8 mouse cellular contexts compared by ENCODE assay signal in genomic region chr11:69125041-69125851, GRCm38 (mm10). TPM values are rescaled to one million over a fixed set of nuclear protein-coding genes. Genes with fewer than 3 reads are reported as not detected.
A peak's percentile ranks its signal among the peaks of the same experiment; 100 is the strongest.
DNase-seq lines count a peak whose midpoint lies in the region; ATAC-seq and TF ChIP-seq lines count a peak whose summit lies in the region.

No protein-coding gene starts in this region.

- WGBS in forebrain, embryonic 14.5 days, result under 1% methylated on average over 24 of the region's 24 CpGs
- under 1% methylated on average over 24 of the region's 24 CpGs for WGBS in hindbrain, embryonic 10.5 days
- under 1% methylated on average over 24 of the region's 24 CpGs for WGBS in lung, postnatal 0 days

- no peak overlapping the region; the same call in 1 of the 2 replicates for H3K27ac ChIP-seq in forebrain, embryonic 14.5 days (ENCODE audit: low read depth, low read length)
- peak overlapping the region; percentile 73 for H3K27ac ChIP-seq in hindbrain, embryonic 10.5 days
- H3K27ac ChIP-seq in lung, postnatal 0 days (ENCODE audit: low read length), result peak overlapping the region; percentile 74

- DNase-seq in G1E (ENCODE audit: low spot score), result peak; percentile 56
- peak; percentile 96 for DNase-seq in forebrain, embryonic 14.5 days (ENCODE audit: low spot score)
- DNase-seq in hindbrain, embryonic 10.5 days (ENCODE audit: low spot score), result peak; percentile 82
- DNase-seq in layer of hippocampus, adult 9-11 months, result peak; percentile 82
- peak; percentile 97 for DNase-seq in lung, postnatal 0 days (ENCODE audit: low spot score)
- DNase-seq in retina, adult 2 months (ENCODE audit: low read depth, low spot score), result peak; percentile 78
- peak; percentile 83 for DNase-seq in thymus, postnatal 25 days

- peak overlapping the region; percentile 71 for H3K4me3 ChIP-seq in G1E (ENCODE audit: low read depth, low read length)
- H3K4me3 ChIP-seq in forebrain, embryonic 14.5 days (ENCODE audit: low read depth, low read length), result peak overlapping the region; percentile 46
- H3K4me3 ChIP-seq in hindbrain, embryonic 10.5 days, result peak overlapping the region; percentile 92
- peak overlapping the region; percentile 40 for H3K4me3 ChIP-seq in lung, postnatal 0 days (ENCODE audit: low read depth, low read length)

- H3K36me3 ChIP-seq in G1E (replicated peaks), result no peaks in the 10 kb centered on the region
- H3K36me3 ChIP-seq in forebrain, embryonic 14.5 days (ENCODE audit: control insufficient read depth, insufficient read depth, low read length), result no peaks in the 10 kb centered on the region
- no peaks in the 10 kb centered on the region for H3K36me3 ChIP-seq in hindbrain, embryonic 10.5 days
- H3K36me3 ChIP-seq in lung, postnatal 0 days (ENCODE audit: insufficient read depth, low read length), result no peaks in the 10 kb centered on the region

- no peak for TF ChIP-seq CTCF in G1E (IDR thresholded peaks at IDR 0.05; ENCODE audit: low read depth, low read length)
- peak; percentile 67 for TF ChIP-seq CTCF in lung, postnatal 0 days (IDR thresholded peaks at IDR 0.05)

- peak overlapping the region; percentile 66 for H3K4me2 ChIP-seq in forebrain, embryonic 14.5 days (ENCODE audit: low read length)
- peak overlapping the region; percentile 59 for H3K4me2 ChIP-seq in lung, postnatal 0 days (replicated peaks; ENCODE audit: low read depth, low read length)

- H3K9ac ChIP-seq in forebrain, embryonic 14.5 days (ENCODE audit: low read length), result peak overlapping the region; percentile 67
- 0 out of 2 replicates have a peak overlapping the region, but pooled peaks have one; percentile 6 for H3K9ac ChIP-seq in lung, postnatal 0 days (replicated peaks; ENCODE audit: low read depth)

- peaks cover 50% of the 10 kb centered on the region for H3K4me1 ChIP-seq in G1E (ENCODE audit: insufficient read depth, low read depth, low read length)
- peaks cover 11% of the 10 kb centered on the region; the same call in 1 of the 2 replicates for H3K4me1 ChIP-seq in forebrain, embryonic 14.5 days (ENCODE audit: control insufficient read depth, insufficient read depth, low read length)
- H3K4me1 ChIP-seq in hindbrain, embryonic 10.5 days (replicated peaks), result peaks cover 44% of the 10 kb centered on the region
- H3K4me1 ChIP-seq in lung, postnatal 0 days (ENCODE audit: insufficient read depth, low read depth, low read length), result peaks cover 16% of the 10 kb centered on the region; the same call in 1 of the 2 replicates

- ATAC-seq in G1E (ENCODE audit: extremely low read depth, insufficient number of reproducible peaks, low FRiP score, poor library complexity, severe bottlenecking), result peak; percentile 23; the same call in 1 of the 2 replicates
- peak; percentile 43 for ATAC-seq in cerebellum, adult (ENCODE audit: insufficient number of reproducible peaks, low FRiP score, low TSS enrichment)
- peak; percentile 49 for ATAC-seq in forebrain, embryonic 14.5 days
- peak; percentile 49 for ATAC-seq in lung, postnatal 0 days

- TF ChIP-seq EP300 in lung, postnatal 0 days (IDR thresholded peaks at IDR 0.05), result peak; percentile 59; the same call in 1 of the 2 replicates

- H3K9me3 ChIP-seq in G1E (replicated peaks), result no peaks in the 10 kb centered on the region
- H3K9me3 ChIP-seq in forebrain, embryonic 14.5 days (replicated peaks; ENCODE audit: control insufficient read depth, low read length), result no peaks in the 10 kb centered on the region
- no peaks in the 10 kb centered on the region for H3K9me3 ChIP-seq in hindbrain, embryonic 10.5 days
- H3K9me3 ChIP-seq in lung, postnatal 0 days (ENCODE audit: low read length), result no peaks in the 10 kb centered on the region

- peaks cover 23% of the 10 kb centered on the region for H3K27me3 ChIP-seq in G1E (ENCODE audit: insufficient read depth, low read length)
- H3K27me3 ChIP-seq in forebrain, embryonic 14.5 days (replicated peaks; ENCODE audit: control insufficient read depth, insufficient read depth, low read length), result peaks cover 6% of the 10 kb centered on the region; the same call in 1 of the 2 replicates
- H3K27me3 ChIP-seq in hindbrain, embryonic 10.5 days (ENCODE audit: insufficient read depth, poor library complexity, severe bottlenecking), result peaks cover 53% of the 10 kb centered on the region
- no peaks in the 10 kb centered on the region for H3K27me3 ChIP-seq in lung, postnatal 0 days (replicated peaks; ENCODE audit: insufficient read depth, low read length)

RNA-seq across cellular contexts. Expression of gene Aloxe3, which starts 0.5 kb away (rescaled TPM):
- 1.3 TPM in 1 of 2 replicates, not detected in the other for total RNA-seq in G1E (2014; fragmentation: Nextera tagmentation)
- 0.16 TPM in 1 of 2 replicates, not detected in the other for total RNA-seq in G1E (2017)
- polyA plus RNA-seq in G1E (2012), result 0.01 TPM in 1 of 2 replicates, not detected in the other
- 0.94 and 2.1 TPM in 2 replicates for polyA plus RNA-seq in forebrain, embryonic 14.5 days (2014; fragmentation: Nextera tagmentation; extraction: Ambion mirVana)
- polyA plus RNA-seq in hindbrain, embryonic 10.5 days (2016; fragmentation: Nextera tagmentation; extraction: Ambion mirVana), result 0.22 TPM in 1 of 2 replicates, not detected in the other
- polyA plus RNA-seq in lung, postnatal 0 days (2015; fragmentation: Nextera tagmentation; extraction: Ambion mirVana), result 0.13 and 0.44 TPM in 2 replicates

RNA-seq across cellular contexts. Expression of gene 9130213A22Rik, which starts 2.9 kb away (rescaled TPM):
- 1.4 TPM in 2 replicates for total RNA-seq in G1E (2014; fragmentation: Nextera tagmentation)
- 0.17 and 0.82 TPM in 2 replicates for total RNA-seq in G1E (2017)
- 0.10 and 0.25 TPM in 2 replicates for polyA plus RNA-seq in G1E (2012)
- 0.14 TPM in 2 replicates for polyA plus RNA-seq in forebrain, embryonic 14.5 days (2014; fragmentation: Nextera tagmentation; extraction: Ambion mirVana)
- polyA plus RNA-seq in hindbrain, embryonic 10.5 days (2016; fragmentation: Nextera tagmentation; extraction: Ambion mirVana), result 0.13 TPM in 1 of 2 replicates, not detected in the other
- polyA plus RNA-seq in lung, postnatal 0 days (2015; fragmentation: Nextera tagmentation; extraction: Ambion mirVana), result 0.42 and 0.50 TPM in 2 replicates

RNA-seq across cellular contexts. Expression of gene Hes7, which starts 5.0 kb away (rescaled TPM):
- total RNA-seq in G1E (2014; fragmentation: Nextera tagmentation), result 0.53 TPM in 1 of 2 replicates, not detected in the other
- total RNA-seq in G1E (2017), result 0.22 TPM in 1 of 2 replicates, not detected in the other
- polyA plus RNA-seq in G1E (2012), result 1.2 and 2.0 TPM in 2 replicates
- polyA plus RNA-seq in forebrain, embryonic 14.5 days (2014; fragmentation: Nextera tagmentation; extraction: Ambion mirVana), result 0.23 and 0.24 TPM in 2 replicates
- polyA plus RNA-seq in hindbrain, embryonic 10.5 days (2016; fragmentation: Nextera tagmentation; extraction: Ambion mirVana), result 0.14 and 0.48 TPM in 2 replicates
- 0.38 and 0.49 TPM in 2 replicates for polyA plus RNA-seq in lung, postnatal 0 days (2015; fragmentation: Nextera tagmentation; extraction: Ambion mirVana)

RNA-seq across cellular contexts. Expression of gene Per1, which starts 30.2 kb away (rescaled TPM):
- total RNA-seq in G1E (2014; fragmentation: Nextera tagmentation) (55.2 and 55.5 TPM in 2 replicates), G1E (2017) (8.9 TPM in 2 replicates)
- 40.6 TPM in 2 replicates for polyA plus RNA-seq in G1E (2012)
- 6.8 and 11.6 TPM in 2 replicates for polyA plus RNA-seq in forebrain, embryonic 14.5 days (2014; fragmentation: Nextera tagmentation; extraction: Ambion mirVana)
- polyA plus RNA-seq in hindbrain, embryonic 10.5 days (2016; fragmentation: Nextera tagmentation; extraction: Ambion mirVana), result 7.8 and 9.8 TPM in 2 replicates
- polyA plus RNA-seq in lung, postnatal 0 days (2015; fragmentation: Nextera tagmentation; extraction: Ambion mirVana), result 16.6 and 30.0 TPM in 2 replicates

RNA-seq across cellular contexts. Expression of gene Alox12b, which starts 31.5 kb away (rescaled TPM):
- not detected in 2 replicates for total RNA-seq in G1E (2014; fragmentation: Nextera tagmentation)
- total RNA-seq in G1E (2017), result not detected in 2 replicates
- polyA plus RNA-seq in G1E (2012), result not detected in 2 replicates
- 0.15 TPM in 1 of 2 replicates, not detected in the other for polyA plus RNA-seq in forebrain, embryonic 14.5 days (2014; fragmentation: Nextera tagmentation; extraction: Ambion mirVana)
- not detected in 2 replicates for polyA plus RNA-seq in hindbrain, embryonic 10.5 days (2016; fragmentation: Nextera tagmentation; extraction: Ambion mirVana)
- not detected in 2 replicates for polyA plus RNA-seq in lung, postnatal 0 days (2015; fragmentation: Nextera tagmentation; extraction: Ambion mirVana)

Comparison
In these comparisons a context has a peak if more than half of its experiments do, and no peak if none do; other contexts are left out.
1. H3K4me3 ChIP-seq: peak in every context shown above with its lines; median percentile 92 in hindbrain, embryonic 10.5 days; 71 in G1E; 46 in forebrain, embryonic 14.5 days; 40 in lung, postnatal 0 days.